Mouse (Mus musculus) ES-CJ7 (cell line): ENCODE measurements around the gene Eif4e2.

ENCODE experiments used
- DNase-seq: peaks from one replicate; pipeline ENCODE4 v3.0.0; 2011; ENCODE audit warnings: low read depth, low spot score

Gene Eif4e2

DNA sequence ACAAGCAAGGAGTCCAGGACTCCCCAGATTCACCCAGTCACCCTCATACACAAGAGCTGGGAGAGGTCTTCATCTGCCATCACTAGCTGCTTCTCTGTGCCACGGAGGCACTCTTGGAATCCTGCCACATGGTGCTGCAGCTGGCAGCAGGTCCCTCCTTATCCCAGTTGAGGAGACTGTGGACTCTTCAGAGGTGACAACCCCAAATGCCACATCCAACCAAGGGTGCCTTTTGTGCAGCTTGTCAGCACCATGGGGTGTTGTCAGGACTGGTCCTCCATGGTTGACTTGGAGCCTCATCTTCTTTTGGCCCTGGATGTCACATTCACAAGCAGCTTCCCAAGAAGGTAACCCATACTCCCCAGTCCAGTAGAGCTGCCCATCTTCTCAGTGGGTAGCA lies 11.9 kb upstream of the Eif4e2 start:
- DNase-seq, result no peak

DNA sequence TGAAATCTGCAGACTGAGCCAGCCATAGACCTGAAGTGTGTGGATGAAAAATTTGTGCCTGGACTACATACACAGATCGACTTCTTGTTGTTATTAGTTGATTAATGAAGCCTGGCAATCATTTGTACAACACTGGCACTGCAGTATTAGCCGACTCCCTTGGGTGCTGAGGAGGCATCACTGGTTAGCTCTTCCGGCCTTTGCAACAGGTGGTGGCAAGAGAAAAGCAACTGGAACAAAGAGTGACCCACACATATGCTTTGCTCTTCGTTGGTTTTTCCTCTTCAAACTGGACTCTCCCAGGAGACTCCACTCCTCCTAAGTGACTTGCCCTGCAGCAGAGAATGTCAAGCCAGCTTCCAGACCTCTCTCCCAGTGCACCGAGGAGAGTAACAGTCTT lies 9.9 kb upstream of the Eif4e2 start:
- no peak for DNase-seq

DNA sequence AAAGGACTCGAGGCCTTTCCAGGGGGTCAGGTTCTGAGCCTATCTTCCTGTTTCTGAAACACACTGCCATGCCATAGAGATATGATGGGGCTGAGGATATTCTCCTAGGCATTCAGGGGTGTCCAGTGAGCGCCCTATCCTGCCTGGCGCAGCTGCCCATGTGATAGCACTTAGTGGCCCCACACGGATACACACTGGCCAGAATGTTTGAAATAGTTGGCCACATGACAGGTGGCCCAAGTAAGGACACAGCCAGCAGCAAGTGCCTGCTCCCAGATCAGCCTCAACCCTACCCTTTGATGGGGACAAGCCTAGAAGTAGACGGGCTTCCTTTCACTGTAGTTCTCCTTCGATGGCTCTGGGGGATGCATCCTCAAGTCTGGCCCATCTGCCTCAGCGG lies 9.2 kb upstream of the Eif4e2 start, which contains the start of gene Chrng:
Gene Chrng (plus strand): TSS at position 193 of the 400 bp plus-strand sequence.
- no peak for DNase-seq

DNA sequence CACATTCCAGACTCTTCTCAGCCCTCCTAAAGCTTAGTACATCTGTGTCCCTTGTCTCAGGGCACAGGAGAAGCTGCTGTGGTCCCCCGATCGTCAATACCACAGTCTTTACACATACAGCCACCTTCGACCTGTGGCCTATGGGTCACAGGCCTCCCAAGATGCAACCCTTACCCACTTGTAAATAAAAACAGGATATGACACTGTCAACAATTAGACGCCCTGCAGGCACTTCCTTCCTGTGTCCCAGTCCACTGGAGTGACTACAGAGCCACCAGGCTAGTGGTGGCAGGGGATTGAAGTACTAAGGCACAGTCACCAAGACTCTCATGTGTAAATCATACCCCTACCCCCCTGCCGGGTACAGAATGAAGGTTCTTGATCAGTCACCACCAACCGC lies 8.7 kb upstream of the Eif4e2 start:
- DNase-seq, result no peak

DNA sequence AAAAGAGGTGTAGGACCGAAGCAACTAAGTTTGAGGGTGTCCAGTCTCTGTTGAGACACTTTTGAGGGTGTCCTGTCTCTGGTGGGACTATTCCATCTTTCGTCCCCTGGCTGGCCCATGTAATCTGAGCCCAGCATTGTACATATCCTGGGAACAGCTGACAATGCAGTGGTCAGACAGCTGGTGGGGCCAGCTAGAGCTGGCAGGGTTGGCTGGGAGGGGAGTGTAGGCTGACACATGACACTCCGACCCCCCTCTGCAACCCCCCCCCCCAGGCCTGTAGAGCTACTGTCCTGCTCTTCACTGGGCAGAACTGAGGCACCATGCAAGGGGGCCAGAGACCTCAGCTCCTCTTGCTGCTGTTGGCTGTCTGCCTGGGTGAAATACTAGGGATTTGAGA lies 8.2 kb upstream of the Eif4e2 start:
- DNase-seq, result no peak

DNA sequence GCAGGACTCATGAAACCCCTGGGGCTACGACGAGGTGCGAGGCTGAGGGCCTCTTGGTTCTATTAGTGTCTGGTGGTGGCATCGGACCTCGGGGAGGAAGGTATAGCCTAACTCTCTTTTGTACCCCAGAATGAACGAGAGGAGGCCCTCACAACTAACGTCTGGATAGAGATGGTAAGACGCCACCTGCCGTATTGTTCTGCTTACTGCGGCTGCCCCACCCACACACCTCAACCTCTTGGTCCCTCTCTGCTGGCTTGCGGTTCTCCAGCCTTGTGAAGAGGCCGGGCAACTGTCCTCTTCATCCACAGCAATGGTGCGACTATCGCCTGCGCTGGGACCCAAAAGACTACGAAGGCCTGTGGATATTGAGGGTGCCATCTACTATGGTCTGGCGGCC lies 7.4 kb upstream of the Eif4e2 start:
- peak; percentile 69 for DNase-seq

DNA sequence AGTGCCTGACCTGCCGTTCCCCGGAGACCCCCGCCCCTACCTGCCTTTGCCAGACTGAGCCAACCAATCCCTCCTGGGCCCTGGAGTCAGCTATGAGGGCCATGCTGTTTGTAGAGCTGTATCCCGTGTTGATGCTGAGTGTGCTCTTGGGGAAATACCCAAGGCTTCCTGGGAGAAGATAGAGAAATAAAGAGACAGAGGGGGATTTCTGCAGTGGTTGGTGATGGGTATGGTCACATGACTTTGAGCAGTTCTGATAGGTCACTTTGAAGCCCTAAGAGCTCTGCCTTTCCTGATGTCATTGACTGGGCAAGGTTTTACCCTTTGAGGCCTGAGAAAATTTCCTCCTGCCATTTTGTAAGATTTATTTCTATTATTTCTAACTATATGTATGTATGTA lies 2.3 kb upstream of the Eif4e2 start:
- DNase-seq, result no peak

DNA sequence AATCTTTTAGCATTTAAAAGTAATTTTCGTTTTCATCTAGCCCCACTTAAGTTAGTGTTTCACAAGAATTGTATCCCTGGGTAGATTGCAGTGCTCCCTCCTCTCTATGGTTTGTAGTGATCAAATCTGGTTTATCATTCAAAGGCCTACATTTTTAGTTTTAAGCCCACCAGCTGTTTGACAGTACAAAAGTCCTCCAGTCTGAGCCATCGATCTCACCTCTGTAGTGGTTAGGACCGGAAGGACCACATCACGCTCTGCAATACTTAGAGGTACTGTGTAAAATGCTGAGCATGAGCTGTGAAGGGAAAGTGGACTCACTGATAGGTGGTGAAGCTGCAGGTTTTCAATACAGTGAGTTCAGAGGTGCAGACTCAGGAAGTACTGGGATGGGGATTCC lies 1.0 kb downstream of the Eif4e2 start:
- no peak for DNase-seq

DNA sequence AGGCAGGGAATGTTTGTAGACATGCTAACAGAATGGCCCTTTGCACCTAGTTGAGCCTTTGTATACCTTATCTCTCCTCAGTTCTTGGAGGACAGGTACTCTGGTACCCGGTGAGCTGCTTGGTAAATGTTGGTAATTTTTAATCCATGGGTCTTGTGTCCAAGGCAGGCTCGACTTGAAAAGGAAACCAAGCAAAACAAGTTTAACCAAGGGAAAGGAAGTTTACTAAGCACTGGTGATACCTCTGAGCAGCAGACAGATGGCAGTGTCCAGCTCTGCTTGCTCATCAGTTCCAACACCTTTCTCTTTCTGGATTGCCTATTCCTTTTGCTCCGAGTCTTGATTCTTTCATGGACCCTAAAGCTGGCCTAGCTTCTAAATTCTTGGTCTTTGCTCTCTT lies 4.2 kb downstream of the Eif4e2 start:
- peak; percentile 79 for DNase-seq

DNA sequence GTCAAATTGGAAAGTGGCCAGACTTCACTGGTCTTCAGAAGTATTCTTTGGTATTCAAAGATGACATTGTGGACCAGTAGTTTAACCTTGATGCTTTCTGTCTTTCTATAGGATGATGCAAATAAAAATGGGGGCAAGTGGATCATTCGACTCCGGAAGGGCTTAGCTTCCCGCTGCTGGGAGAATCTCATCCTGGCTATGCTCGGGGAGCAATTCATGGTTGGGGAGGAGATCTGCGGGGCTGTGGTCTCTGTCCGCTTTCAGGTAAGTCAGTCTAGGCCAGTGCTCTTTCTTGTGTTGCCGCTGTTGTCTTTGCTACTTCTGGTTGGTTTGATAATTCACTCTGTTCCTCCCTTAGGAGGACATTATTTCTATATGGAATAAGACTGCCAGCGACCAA lies 12.0 kb downstream of the Eif4e2 start:
- peak; percentile 81 for DNase-seq

DNA sequence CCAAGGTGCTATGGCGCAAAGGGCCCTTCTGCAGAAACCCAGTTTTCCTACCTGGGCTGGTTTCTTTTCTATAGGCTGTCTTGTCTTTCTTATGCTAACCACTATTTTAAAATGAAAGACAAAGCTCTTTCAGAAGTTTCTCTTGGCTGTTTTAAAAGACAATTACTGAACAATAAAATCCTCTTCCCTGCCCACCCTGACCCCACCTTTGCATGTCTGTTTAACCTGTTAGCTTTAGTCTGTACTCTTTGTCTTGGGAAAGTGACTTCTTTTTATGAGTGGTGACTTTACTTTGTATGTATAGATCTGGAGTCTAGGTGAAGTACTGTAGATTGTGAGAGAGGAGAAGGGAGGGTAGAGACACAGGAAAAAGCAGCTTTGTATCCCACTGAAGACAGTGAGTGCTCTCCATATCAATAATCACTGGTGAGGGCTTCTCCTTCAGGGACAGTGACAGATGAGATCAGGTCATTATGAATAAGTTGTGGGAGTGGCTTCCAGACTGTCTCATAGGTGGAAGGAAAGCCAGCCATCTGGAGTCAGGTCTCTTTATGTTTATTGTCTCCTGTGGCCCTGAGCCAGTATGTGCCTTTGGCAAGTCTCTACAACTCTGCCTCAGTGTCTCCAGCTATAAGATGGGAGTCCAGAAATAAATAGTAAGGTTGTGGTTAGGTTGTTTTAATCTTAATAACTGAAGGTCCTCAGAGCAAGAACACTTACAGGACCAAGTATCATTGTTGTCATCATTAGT lies 12.9 kb downstream of the Eif4e2 start:
- DNase-seq, result peak; percentile 97

DNA sequence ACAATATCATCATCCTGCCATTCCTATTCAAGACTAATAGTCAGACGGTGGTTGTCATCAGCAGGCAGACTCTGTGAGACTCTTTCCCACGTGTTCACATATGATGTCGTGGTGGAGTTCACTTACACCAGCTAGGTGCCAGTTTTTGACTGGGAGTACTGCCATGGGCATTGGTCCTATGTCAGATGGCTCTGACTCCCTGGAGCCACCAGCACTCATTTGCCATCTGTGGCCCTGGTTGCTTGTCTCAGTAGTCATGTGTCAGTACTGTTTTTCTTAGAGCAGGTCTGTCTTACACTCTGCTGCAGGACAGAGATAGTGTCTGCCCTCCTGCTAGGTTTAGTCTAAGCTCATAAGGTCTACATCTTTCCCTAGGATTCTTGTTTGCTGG lies 13.4 kb downstream of the Eif4e2 start:
- peak; percentile 31 for DNase-seq

DNA sequence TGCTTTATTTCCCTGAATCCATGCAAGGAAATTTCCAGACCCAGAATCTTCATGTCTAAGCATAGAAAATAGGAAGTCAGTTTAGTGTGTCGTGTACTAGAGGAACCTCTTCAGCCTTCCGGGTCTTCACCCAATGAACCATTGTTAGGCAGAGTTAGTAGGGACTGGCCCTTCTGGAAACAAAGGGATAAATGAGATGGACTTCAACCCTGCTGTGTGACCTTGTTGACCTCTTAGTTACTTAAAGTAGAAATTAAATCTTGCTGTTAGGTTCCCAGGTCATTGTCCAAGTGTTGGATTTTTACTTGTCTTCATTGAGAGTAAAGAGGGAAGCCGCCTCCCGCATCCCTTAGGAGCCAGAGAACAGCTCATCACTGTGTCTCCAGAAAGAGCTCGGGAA lies 16.9 kb downstream of the Eif4e2 start:
- DNase-seq, result peak; percentile 94

DNA sequence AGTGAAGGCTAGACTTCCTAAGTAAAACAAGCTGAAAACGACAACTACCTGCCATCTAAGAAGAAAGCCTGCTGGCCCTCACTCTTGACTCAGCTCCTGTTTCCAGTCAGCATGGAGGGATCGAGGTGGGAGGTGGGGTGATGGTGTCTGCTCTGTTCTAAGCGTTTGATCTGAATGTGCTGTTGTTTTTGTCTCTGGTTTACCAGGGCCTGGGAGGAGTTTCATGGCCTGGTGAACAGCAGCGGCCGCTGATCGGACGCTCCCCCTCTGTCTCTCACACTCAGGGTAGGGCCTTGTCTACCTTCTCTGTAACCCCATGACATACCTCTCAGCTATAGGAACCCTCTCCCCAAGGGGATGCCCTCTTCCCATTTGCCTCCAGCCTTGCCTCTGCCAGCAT lies 18.5 kb downstream of the Eif4e2 start:
- DNase-seq, result peak; percentile 53

DNA sequence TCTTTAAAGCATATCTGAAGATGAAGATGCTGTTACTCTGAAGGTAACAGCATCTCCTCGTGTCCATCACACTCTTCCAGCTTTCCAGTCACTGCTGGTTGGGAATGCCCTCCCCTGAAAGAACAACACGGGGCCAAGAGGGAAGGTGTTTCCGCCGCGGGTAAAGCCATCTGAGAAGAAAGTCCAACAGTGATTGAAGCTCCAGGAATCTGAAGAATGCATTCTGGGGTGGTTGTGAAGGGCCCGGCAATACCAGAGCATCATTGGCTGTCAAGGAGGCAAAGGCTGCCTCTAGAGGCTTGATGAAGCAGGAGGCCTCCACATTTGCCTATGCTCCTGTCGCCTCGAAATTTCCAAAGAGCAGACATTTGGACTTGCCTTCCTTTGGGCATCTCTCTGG lies 25.3 kb downstream of the Eif4e2 start:
- DNase-seq, result peak; percentile 76

DNA sequence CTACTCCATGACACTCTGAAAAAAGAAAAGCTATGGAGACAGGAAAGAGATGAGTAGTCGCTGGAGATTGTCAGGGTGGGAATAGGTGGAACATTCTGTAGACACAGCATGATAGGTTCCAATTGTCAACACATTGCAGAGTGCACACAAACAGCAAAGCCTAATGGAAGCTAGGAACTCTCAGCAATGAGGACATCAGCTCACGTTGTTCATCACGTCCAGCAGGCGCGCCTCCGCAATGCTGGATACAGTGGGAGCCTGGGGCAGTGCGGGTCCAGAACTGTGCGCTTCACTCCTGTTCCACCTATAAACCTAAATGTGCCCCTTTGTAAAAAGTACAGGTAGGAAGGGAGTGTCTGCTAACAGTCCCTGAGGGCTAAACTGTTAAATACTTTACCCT lies 29.3 kb downstream of the Eif4e2 start:
- no peak for DNase-seq

DNA sequence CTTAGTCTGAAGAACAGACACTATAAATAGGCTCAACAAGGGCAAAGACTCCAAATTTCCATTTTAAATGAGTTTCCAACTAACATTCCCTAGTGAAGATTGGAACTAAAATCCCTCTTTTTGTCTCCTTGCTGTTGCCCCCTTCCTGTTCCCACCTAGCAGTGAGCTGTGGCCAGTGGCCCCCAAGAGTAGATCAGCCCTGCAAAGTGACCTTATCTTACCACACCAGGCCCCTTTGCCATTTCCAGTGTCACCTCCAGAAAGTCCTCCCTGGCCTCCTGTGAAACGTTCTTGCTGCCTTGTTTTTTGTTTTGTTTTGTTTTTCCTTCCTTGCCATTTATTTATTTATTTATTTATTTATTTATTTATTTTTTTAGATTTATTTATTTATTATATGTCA lies 31.7 kb downstream of the Eif4e2 start:
- DNase-seq, result no peak

DNA sequence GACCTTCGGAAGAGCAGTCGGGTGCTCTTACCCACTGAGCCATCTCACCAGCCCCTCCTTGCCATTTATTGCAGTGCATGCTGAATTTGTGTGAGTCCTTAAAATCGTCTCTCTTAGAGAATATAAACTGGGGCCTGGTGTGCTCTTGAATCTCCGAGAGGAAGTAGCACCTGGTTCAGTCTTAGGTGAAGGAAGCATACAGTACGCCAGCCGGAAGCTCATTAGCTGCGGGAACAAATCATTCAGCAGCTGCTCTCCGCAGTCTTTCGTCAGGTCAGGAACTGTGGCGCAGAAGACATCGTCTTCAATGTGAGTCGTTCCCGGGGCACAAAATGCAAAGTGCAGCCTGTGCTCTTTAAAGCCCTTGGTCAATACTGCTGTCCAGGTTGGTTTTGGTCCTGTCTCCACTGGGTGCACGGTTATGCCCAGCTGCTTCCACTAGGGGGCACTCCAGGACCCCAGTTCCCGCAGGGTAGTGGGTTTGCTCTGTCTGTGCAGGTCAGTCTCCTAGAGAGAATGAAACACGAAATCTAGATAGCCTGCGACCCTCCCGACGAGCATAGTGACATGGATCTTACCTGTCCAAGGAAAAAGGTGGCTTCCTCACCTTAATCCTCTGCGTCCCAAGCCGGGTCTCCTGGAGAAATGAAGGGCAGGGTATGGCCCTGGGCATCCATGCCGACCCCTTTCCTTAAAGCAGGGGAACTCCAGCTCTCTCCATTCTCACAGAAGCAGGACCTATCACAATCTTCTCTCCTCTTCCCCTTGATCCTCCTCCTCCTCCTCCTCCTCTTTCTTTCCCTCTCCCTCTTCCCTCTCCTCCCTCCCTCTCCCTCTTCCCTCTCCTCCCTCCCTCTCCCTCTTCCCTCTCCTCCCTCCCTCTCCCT lies 32.5 kb downstream of the Eif4e2 start:
- peak; percentile 90 for DNase-seq

DNA sequence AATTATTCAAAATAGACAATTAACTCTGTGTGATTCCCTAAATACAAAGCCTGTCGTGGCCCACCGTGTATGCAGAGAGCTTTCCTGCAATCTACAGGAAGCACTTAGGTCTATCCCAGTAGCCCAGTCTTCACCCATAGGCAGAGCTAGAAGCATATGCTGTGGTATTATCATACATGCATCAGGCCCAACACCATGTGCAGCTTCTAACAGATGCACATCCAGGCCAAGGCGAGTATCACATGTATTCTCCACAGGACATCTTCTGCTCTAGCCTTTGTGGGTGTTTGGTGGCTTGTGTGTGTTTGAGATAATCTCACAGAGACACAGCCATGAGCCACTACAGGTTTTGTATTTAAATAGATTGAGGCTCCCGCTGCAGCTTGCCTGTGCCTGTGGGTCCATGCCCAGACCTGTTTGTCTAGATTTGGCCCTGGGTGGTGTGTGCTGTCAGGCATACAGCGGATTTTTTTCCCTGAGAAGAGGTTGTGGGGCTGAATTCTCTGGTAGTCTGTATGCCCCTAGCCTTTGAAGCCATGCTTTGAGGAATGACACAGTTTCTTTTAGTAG lies 38.4 kb downstream of the Eif4e2 start:
- no peak for DNase-seq

DNA sequence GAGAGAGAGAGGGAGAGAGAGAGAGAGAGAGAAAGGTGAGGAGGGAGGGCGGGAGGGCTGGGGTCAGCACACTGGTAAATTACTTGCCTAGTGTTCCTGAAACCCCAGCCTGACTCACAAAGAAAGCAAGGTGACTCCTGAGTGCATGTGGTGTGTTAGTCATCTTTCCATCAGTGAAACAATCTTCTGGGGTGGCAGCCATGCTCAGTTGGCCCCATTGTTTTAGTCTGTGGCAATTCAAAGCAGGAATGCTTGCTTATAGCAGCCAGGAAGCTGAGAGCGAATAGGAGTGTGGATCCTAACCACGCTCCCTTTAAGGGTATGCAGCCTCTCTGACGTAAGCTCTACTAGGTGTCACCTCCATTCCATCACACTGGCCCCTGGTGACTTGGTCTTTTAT lies 41.5 kb downstream of the Eif4e2 start:
- DNase-seq, result no peak

DNA sequence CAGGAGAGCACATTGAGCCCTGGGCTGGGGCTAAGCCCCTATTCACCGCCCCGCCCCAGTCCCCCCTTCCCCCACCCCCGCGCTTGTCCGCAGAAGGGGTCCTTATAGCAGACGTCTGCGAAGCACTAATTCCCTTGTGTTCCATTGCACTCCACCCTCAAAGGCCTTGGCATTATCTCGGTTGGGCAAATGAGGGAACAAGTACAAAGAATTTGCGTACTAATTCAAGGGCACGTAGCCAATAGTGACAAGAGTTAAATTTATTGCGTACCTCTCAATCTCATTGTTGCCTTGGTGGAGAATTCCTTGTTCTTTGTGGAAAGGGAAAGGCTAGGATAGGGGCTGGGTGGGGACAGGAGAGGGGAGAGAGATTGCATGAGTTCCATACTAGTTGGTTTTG lies 44.0 kb downstream of the Eif4e2 start:
- no peak for DNase-seq

DNA sequence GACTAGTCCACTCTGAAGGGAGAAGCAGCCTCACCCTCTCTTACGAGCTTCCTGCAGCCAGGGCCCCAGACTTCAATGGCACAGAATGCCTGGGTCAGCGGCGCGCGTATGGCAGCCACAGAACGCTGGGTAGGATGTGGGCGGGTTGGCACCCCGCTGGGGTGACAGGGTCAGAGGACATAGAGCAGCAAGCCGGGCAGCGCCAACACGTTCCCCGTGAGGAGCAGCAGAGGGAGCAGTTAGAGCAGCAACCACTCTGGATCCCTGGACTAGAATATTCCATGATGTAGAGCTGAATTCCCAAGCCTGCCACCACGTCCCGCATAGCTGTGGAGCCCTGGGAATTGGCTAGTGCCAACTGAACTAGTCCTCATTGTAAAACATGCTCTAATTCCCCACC lies 44.8 kb downstream of the Eif4e2 start:
- peak; percentile 51 for DNase-seq

DNA sequence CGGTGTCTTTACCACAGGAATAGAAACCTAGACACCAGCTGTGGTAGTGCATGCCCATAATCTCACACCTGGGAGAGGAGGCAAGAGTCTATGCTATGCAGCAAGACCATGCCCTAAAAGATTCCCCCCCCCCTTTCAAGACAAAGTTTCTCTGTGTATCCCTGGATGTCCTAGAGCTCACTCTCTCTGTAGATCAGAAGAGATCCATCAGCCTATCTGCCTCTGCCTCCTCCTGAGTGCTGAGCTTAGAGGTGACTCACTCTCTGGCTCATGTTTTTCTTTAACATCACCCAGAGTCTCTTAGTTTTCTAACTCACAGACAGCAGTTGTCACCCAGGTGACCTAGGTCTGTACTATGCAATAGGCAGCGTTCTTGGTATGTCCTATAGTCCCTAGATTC lies 45.6 kb downstream of the Eif4e2 start:
- DNase-seq, result no peak
